11 mouse cellular contexts compared by ENCODE assay signal in genomic region chr19:3945872-3946564, GRCm38 (mm10). TPM values are rescaled to one million over a fixed set of nuclear protein-coding genes. Genes with fewer than 3 reads are reported as not detected.
DNase-seq lines count a peak whose midpoint lies in the region; ATAC-seq lines count a peak whose summit lies in the region.
"Had no signal": no experiment of that assay in that cellular context is flagged by ENCODE, and none has a peak within 500 bp of the region (broad histone marks: within the 10 kb centered on the region; RNA-seq: fewer than 3 reads in every experiment).

No protein-coding gene starts in this region.

- H3K9me3 ChIP-seq in limb, embryonic 11.5 days (ENCODE audit: control insufficient read depth, low read length): no peaks in the 10 kb centered on the region
- no peaks in the 10 kb centered on the region for H3K9me3 ChIP-seq in limb, embryonic 10.5 days (replicated peaks)
- H3K9me3 ChIP-seq: neural tube, embryonic 15.5 days had no signal

- no peaks in the 10 kb centered on the region for H3K27me3 ChIP-seq in limb, embryonic 11.5 days (ENCODE audit: control insufficient read depth, insufficient read depth, low read length)
- H3K27me3 ChIP-seq in limb, embryonic 10.5 days (ENCODE audit: low read depth, poor library complexity, severe bottlenecking): peaks cover 22% of the 10 kb centered on the region

- no peaks in the 10 kb centered on the region for H3K4me1 ChIP-seq in limb, embryonic 11.5 days (ENCODE audit: control insufficient read depth, insufficient read depth, low read length)
- H3K4me1 ChIP-seq in limb, embryonic 10.5 days: peaks cover 10% of the 10 kb centered on the region
- H3K4me1 ChIP-seq: neural tube, embryonic 15.5 days had no signal

- no peak overlapping the region for H3K4me2 ChIP-seq in limb, embryonic 11.5 days (ENCODE audit: low read depth, severe bottlenecking)
- H3K4me2 ChIP-seq: neural tube, embryonic 15.5 days had no signal

- no peak for ATAC-seq in limb, embryonic 11.5 days (ENCODE audit: insufficient number of reproducible peaks, low FRiP score, low TSS enrichment, low read depth)
- peak; percentile 36; the same call in 1 of the 2 replicates for ATAC-seq in granulocyte monocyte progenitor cell, adult 5-6 weeks (replicated peaks; ENCODE audit: poor library complexity, severe bottlenecking)
- no peak for ATAC-seq in inflammation-experienced regulatory T-cells, adult 6 months

- H3K9ac ChIP-seq in limb, embryonic 11.5 days (ENCODE audit: low read length): no peak overlapping the region
- H3K9ac ChIP-seq: neural tube, embryonic 15.5 days had no signal

- DNase-seq in limb, embryonic 11.5 days (ENCODE audit: low spot score): peak; percentile 34
- DNase-seq in limb, embryonic 10.5 days (ENCODE audit: low spot score): no peak
- DNase-seq in kidney, postnatal 36 days: peak; percentile 79 to 83
- DNase-seq in thymus, postnatal 25 days: peak; percentile 78
- no peak for DNase-seq in cerebellum, postnatal 36 days
- DNase-seq in frontal cortex, adult 2 months (ENCODE audit: extremely low spot score in 1 of 2, low spot score in 1 of 2): no peak
- DNase-seq: gastrocnemius, postnatal 25 days had no signal

- no peaks in the 10 kb centered on the region; the same call in 1 of the 2 replicates for H3K36me3 ChIP-seq in limb, embryonic 11.5 days (ENCODE audit: control insufficient read depth, insufficient read depth, low read length)
- no peaks in the 10 kb centered on the region for H3K36me3 ChIP-seq in limb, embryonic 10.5 days
- H3K36me3 ChIP-seq: neural tube, embryonic 15.5 days had no signal

- no peak overlapping the region for H3K4me3 ChIP-seq in limb, embryonic 11.5 days (ENCODE audit: low read depth, low read length)
- H3K4me3 ChIP-seq in limb, embryonic 10.5 days: no peak overlapping the region
- H3K4me3 ChIP-seq: neural tube, embryonic 15.5 days had no signal

- WGBS in limb, embryonic 11.5 days: 33% methylated on average over 10 of the region's 10 CpGs
- WGBS in limb, embryonic 10.5 days: 30% methylated on average over 10 of the region's 10 CpGs

- no peak overlapping the region for H3K27ac ChIP-seq in limb, embryonic 11.5 days (replicated peaks; ENCODE audit: low read depth, low read length)
- H3K27ac ChIP-seq in limb, embryonic 10.5 days: no peak overlapping the region
- H3K27ac ChIP-seq: neural tube, embryonic 15.5 days had no signal

RNA-seq across cellular contexts. Expression of gene Unc93b1, which starts 11.0 kb away (rescaled TPM):
- polyA plus RNA-seq in limb, embryonic 11.5 days (2014; fragmentation: Nextera tagmentation; extraction: Ambion mirVana): 6.0 and 7.1 TPM in 2 replicates
- polyA plus RNA-seq in limb, embryonic 10.5 days (2016; fragmentation: Nextera tagmentation; extraction: Ambion mirVana): 5.4 and 6.7 TPM in 2 replicates
- total RNA-seq in granulocyte monocyte progenitor cell, adult 5-6 weeks (2014; fragmentation: Nextera tagmentation): 162 and 191 TPM in 2 replicates
- 205 and 220 TPM in 2 replicates for total RNA-seq in granulocyte monocyte progenitor cell, adult 5-6 weeks (2017)
- polyA plus RNA-seq in inflammation-experienced regulatory T-cells, adult 6 months (2017; shearing (Covaris generic)): 10 to 100 TPM; 23.5 to 38.0 (median 26.2) TPM
- 31.5 and 34.7 TPM in 2 replicates for polyA plus RNA-seq in frontal cortex, adult 2 months (2012; rRNA removed)

RNA-seq across cellular contexts. Expression of gene Aldh3b3, which starts 12.4 kb away (rescaled TPM):
- polyA plus RNA-seq in limb, embryonic 11.5 days (2014; fragmentation: Nextera tagmentation; extraction: Ambion mirVana): not detected in 2 replicates
- polyA plus RNA-seq in limb, embryonic 10.5 days (2016; fragmentation: Nextera tagmentation; extraction: Ambion mirVana): not detected in 2 replicates
- total RNA-seq in granulocyte monocyte progenitor cell, adult 5-6 weeks (2014; fragmentation: Nextera tagmentation): not detected in 2 replicates
- total RNA-seq in granulocyte monocyte progenitor cell, adult 5-6 weeks (2017): not detected in 2 replicates
- not detected for polyA plus RNA-seq in inflammation-experienced regulatory T-cells, adult 6 months (2017; shearing (Covaris generic))
- polyA plus RNA-seq in frontal cortex, adult 2 months (2012; rRNA removed): 0.38 and 0.58 TPM in 2 replicates
- total RNA-seq: gastrocnemius, postnatal 25 days; layer of hippocampus, postnatal 25 days had no signal
- polyA plus RNA-seq: neural tube, embryonic 15.5 days had no signal

RNA-seq across cellular contexts. Expression of gene Aldh3b1, which starts 16.4 kb away (rescaled TPM):
- polyA plus RNA-seq in limb, embryonic 11.5 days (2014; fragmentation: Nextera tagmentation; extraction: Ambion mirVana): 0.47 and 0.67 TPM in 2 replicates
- polyA plus RNA-seq in limb, embryonic 10.5 days (2016; fragmentation: Nextera tagmentation; extraction: Ambion mirVana): 0.20 and 0.33 TPM in 2 replicates
- 5.9 and 8.4 TPM in 2 replicates for total RNA-seq in granulocyte monocyte progenitor cell, adult 5-6 weeks (2014; fragmentation: Nextera tagmentation)
- 8.4 and 14.1 TPM in 2 replicates for total RNA-seq in granulocyte monocyte progenitor cell, adult 5-6 weeks (2017)
- under 1 TPM in 1 of 3 experiments, not detected in 2; 0.36 TPM for polyA plus RNA-seq in inflammation-experienced regulatory T-cells, adult 6 months (2017; shearing (Covaris generic))
- 7.9 and 8.5 TPM in 2 replicates for polyA plus RNA-seq in frontal cortex, adult 2 months (2012; rRNA removed)

RNA-seq across cellular contexts. Expression of gene Aldh3b2, which starts 26.1 kb away (rescaled TPM):
- polyA plus RNA-seq in limb, embryonic 11.5 days (2014; fragmentation: Nextera tagmentation; extraction: Ambion mirVana): 2.6 TPM in 2 replicates
- 1.4 and 2.4 TPM in 2 replicates for polyA plus RNA-seq in limb, embryonic 10.5 days (2016; fragmentation: Nextera tagmentation; extraction: Ambion mirVana)
- total RNA-seq in granulocyte monocyte progenitor cell, adult 5-6 weeks (2014; fragmentation: Nextera tagmentation): not detected in 2 replicates
- 0.09 TPM in 1 of 2 replicates, not detected in the other for total RNA-seq in granulocyte monocyte progenitor cell, adult 5-6 weeks (2017)
- polyA plus RNA-seq in inflammation-experienced regulatory T-cells, adult 6 months (2017; shearing (Covaris generic)): not detected
- 3.5 and 3.6 TPM in 2 replicates for polyA plus RNA-seq in frontal cortex, adult 2 months (2012; rRNA removed)

RNA-seq across cellular contexts. Expression of gene Ndufs8, which starts 33.4 kb away (rescaled TPM):
- 259 and 263 TPM in 2 replicates for polyA plus RNA-seq in limb, embryonic 11.5 days (2014; fragmentation: Nextera tagmentation; extraction: Ambion mirVana)
- polyA plus RNA-seq in limb, embryonic 10.5 days (2016; fragmentation: Nextera tagmentation; extraction: Ambion mirVana): 249 and 273 TPM in 2 replicates
- total RNA-seq in granulocyte monocyte progenitor cell, adult 5-6 weeks (2014; fragmentation: Nextera tagmentation): 157 and 158 TPM in 2 replicates
- 89.0 and 91.9 TPM in 2 replicates for total RNA-seq in granulocyte monocyte progenitor cell, adult 5-6 weeks (2017)
- 100 to 1,000 TPM; 219 to 266 (median 256) TPM for polyA plus RNA-seq in inflammation-experienced regulatory T-cells, adult 6 months (2017; shearing (Covaris generic))
- polyA plus RNA-seq in frontal cortex, adult 2 months (2012; rRNA removed): 283 and 291 TPM in 2 replicates

Comparison
In these comparisons a context has a peak if more than half of its experiments do, and no peak if none do; other contexts are left out.
1. DNase-seq: peak in limb, embryonic 11.5 days (single experiment), kidney, postnatal 36 days (2 of 2) and thymus, postnatal 25 days (single experiment); none in limb, embryonic 10.5 days (single experiment), cerebellum, postnatal 36 days (0 of 2) and frontal cortex, adult 2 months (0 of 2).